Mouse (Mus musculus) Patski (cell line): ENCODE measurements around the gene 5730522E02Rik. TPM values are rescaled to one million over a fixed set of nuclear protein-coding genes. Genes with fewer than 3 reads are reported as not detected.

Experiments used
- ATAC-seq: fragments of 100-300 bp; one replicate; pipeline ENCODE4 v1.8.0; 2021
- CTCF ChIA-PET: fragments of 350-600 bp; sonication (Branson Sonifier 250); formaldehyde crosslinking; loops from one replicate; lab custom pipeline; 2022; ENCODE audit warnings: inconsistent platforms; lab: Charles Lee
- POLR2A ChIA-PET: fragments of 350-600 bp; sonication (Branson Sonifier 250); formaldehyde crosslinking; loops from one replicate; lab custom pipeline; 2022; ENCODE audit warnings: antibody characterized with exemption, inconsistent platforms; lab: Charles Lee
- DNase-seq: peaks from one replicate; pipeline ENCODE4 v3.0.0-alpha.2; 2011; ENCODE audit warnings: low read depth, low spot score
- H3K27me3 ChIP-seq: fragments of 371-371 bp; one replicate; pipeline ENCODE4 v1.5.1; 2021
- CTCF ChIP-seq: fragments of 100-300 bp; IDR thresholded peaks from one replicate; pipeline ENCODE4 v1.5.1; 2021
- in situ Hi-C: fragments of 300-500 bp; cut with MboI; formaldehyde crosslinking; loops from 3 replicates; pipeline ENCODE4 v1.11.1; 2018; ENCODE audit warnings: low pct_unique_long_range_greater_than_20kb, mixed read lengths
- polyA plus RNA-seq: library from polyadenylated mRNA; unstranded; gene quantifications from one replicate; pipeline ENCODE4 v1.2.3, GENCODE M21; 2021

5730522E02Rik gene
- polyA plus RNA-seq, 1 experiment from 2014 or later = not detected

DNA sequence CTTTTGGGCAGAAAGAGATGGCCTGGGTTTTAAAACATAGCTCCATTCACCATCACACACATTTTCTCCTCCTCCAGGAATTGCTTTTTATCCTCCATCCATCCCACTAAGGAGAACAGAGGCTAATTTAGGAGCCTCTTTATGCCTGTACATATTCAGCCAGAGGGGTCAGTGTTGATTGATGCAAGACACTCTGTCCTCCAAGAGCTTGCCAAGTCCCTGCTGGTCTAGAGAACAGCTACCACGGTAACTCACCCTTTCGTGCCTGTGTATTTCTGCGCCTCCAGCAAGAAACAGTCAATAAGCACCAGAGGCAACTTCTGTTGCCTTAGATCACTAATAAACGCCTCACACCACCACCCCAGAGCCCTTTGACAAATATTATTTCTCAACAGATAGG, 620.3 kb downstream of the 5730522E02Rik start:
- POLR2A ChIA-PET = no interaction called here
- DNase-seq = no peak
- ATAC-seq = no peak
- H3K27me3 ChIP-seq = peaks cover 7% of the 10 kb centered on the region
- CTCF ChIA-PET = no interaction called here
- TF ChIP-seq CTCF = no peak
- in situ Hi-C loops = no loop called here

DNA sequence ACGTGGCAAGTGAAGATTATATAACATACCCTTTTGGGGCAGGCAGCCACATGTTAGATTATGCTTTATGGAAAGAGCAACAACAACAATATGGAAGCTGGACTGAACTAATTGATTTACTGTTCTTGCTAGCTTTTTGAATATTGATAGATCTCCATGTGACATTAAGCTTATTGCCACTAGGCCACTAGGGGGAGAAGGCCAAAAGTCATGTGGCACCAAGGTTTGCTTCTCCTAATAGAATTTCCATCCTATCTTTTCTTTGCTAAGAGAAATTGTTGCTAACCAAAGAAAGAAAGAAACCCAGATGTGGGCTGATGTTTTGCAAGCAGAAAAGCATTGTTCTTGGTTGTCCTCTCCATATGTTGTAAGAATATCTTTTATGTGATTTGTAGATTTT, 621.1 kb downstream of the 5730522E02Rik start:
- ATAC-seq = no peak
- CTCF ChIA-PET = no interaction called here
- no peak for DNase-seq
- TF ChIP-seq CTCF = no peak
- in situ Hi-C loops = no loop called here
- POLR2A ChIA-PET = no interaction called here
- no peaks in the 10 kb centered on the region for H3K27me3 ChIP-seq

DNA sequence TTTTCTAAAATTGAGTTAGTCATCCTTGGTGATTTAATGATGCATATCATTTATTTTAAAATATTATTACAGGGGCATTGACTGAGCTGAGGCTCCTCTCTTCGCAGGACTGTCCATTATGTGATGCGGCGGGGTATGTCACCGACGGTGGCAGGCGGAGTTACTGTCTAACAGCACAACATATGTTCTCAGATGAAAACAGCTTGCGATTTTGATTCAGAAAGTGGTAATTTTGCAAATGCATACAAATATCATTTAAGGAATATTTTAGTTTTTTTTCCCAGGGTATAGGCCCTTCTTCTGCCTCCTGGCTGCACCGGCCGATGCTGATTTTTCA, 636.5 kb downstream of the 5730522E02Rik start:
- POLR2A ChIA-PET = no interaction called here
- TF ChIP-seq CTCF = no peak
- in situ Hi-C loops = no loop called here
- CTCF ChIA-PET = no interaction called here
- H3K27me3 ChIP-seq = no peaks in the 10 kb centered on the region
- ATAC-seq (no peak), DNase-seq (no peak)

DNA sequence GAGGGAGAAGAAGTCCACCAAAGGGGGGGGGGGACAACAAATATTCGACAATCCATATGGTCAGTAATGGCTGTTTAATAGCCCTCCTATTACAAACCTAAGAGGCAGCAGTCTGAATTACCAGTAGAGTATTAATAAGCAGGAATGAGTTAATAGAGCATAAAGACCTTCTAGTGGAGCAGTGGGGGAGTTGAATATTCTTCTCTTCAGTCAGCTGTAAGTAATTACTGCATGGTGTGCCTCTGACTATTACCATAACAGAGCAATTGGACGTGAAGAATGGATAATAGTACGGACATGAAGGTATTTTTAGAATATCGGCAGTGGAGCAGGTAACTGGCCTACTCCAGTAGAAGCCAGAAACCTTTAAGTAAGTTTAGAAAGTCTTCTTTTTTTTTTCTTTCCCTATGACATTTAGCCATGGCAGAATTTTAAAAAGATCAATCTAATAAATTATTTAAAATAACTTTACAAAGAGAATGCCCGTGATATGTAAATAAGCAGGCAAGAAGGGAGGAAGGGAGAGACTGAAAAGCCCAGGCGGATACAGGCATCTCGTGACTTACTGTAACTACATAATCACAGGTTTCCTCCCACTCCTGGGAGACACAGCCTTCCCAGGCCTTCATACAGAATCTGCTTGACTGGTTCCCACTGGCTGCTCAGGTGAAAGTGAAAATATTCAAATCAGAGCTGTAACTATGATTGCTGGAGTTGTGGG, 637.0 kb downstream of the 5730522E02Rik start:
- in situ Hi-C loops = no loop called here

DNA sequence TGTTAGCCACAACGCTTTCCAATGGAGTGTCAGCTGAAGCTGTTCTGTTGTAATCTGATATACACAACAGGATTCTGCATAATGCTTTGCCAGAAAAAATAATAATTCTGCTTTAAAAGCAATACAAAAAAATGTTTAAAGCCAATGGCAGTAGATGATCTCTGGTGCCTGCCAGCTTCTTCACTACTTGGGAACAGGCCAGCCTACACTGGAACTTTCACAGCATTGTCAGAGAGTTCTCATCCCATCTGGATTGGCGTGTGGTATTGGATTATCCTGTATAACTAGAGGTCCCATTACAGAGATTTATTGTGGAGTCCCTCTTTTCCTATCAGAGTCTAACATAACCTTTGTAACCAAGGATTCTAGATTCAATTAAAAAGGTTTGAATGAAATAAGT, 639.2 kb downstream of the 5730522E02Rik start:
- H3K27me3 ChIP-seq = no peaks in the 10 kb centered on the region
- DNase-seq (no peak), ATAC-seq (no peak)
- no peak for TF ChIP-seq CTCF
- CTCF ChIA-PET = no interaction called here
- in situ Hi-C loops = no loop called here
- POLR2A ChIA-PET = no interaction called here

More for the DNA sequence above, 637.0 kb downstream of the 5730522E02Rik start:
- DNase-seq = no peak
- no peak for ATAC-seq
- no peaks in the 10 kb centered on the region for H3K27me3 ChIP-seq
- no peak for TF ChIP-seq CTCF
- CTCF ChIA-PET = no interaction called here
- POLR2A ChIA-PET = no interaction called here

Other genes starting within 250 kb of the 5730522E02Rik start
- gene Fancl, start 175.4 kb upstream of the 5730522E02Rik start, polyA plus RNA-seq = 16.7 TPM